Mouse (Mus musculus): Measurements from ENCODE around the gene Ss18l2.

DNA sequence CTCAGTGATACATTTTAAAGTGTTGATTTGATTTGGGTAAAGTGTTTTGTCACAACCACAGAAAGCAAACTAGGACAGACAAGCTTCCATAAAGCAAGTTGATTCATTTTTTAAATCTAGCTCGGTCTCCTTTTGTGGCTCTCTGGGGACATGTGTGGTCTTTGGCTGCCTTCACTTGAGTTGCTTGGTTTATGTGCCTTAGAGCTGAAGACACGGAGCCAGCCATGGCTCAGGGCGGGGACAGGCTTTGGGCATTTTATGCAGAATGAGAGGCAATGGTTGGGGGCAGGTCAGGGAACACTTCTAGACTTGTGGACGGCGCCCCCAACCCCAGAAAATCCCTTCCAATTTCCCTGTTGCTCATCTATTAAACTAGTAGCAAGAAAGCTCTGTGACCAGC lies 36.4 kb upstream of the Ss18l2 start:
- TF ChIP-seq CTCF (conservative IDR thresholded peaks at IDR 0.05 in 1 of 2, IDR thresholded peaks at IDR 0.05 in 1 of 2; ENCODE audit: low read depth in 2 of 2, low read length in 2 of 2) (no peak), MAZ (IDR thresholded peaks at IDR 0.05; ENCODE audit: low read depth, low read length) (no peak), RAD21 (IDR thresholded peaks at IDR 0.05; ENCODE audit: low read depth, low read length) (no peak), HCFC1 (IDR thresholded peaks at IDR 0.05; ENCODE audit: low read depth, low read length) (no peak), NELFE (IDR thresholded peaks at IDR 0.05; ENCODE audit: low read depth, low read length) (no peak)

Data from CH12.LX (cell line).